Mouse (Mus musculus) forebrain, embryonic 11.5 days (tissue): ENCODE measurements around the gene Astn2. TPM values are rescaled to one million over a fixed set of nuclear protein-coding genes. Genes with fewer than 3 reads are reported as not detected.

ENCODE experiments used
- ATAC-seq: fragments of 200-750 bp; cut with Nextera tagmentation; replicated peaks from 2 replicates; pipeline ENCODE4 v1.8.0; 2017; ENCODE audit warnings: moderate TSS enrichment; ENCODE audit not compliant: low FRiP score
- DNase-seq: peaks from one replicate; pipeline ENCODE4 v3.0.0-alpha.2; 2017; ENCODE audit warnings: low spot score
- H3K27ac ChIP-seq: fragments of 300-500 bp; sonication (generic); 2 replicates; pipeline ENCODE4 v1.5.1; 2014; ENCODE audit warnings: low read depth, low read length
- H3K27me3 ChIP-seq: fragments of 300-500 bp; sonication (generic); 2 replicates; pipeline ENCODE4 v1.6.1; 2014; ENCODE audit warnings: mild to moderate bottlenecking, low read length, mixed read lengths; ENCODE audit not compliant: control insufficient read depth, insufficient read depth
- H3K36me3 ChIP-seq: fragments of 300-500 bp; sonication (generic); 2 replicates; pipeline ENCODE4 v1.6.1; 2014; ENCODE audit warnings: mild to moderate bottlenecking, low read length, moderate library complexity, mixed read lengths; ENCODE audit not compliant: control insufficient read depth, insufficient read depth
- H3K4me1 ChIP-seq: fragments of 300-500 bp; sonication (generic); replicated peaks from 2 replicates; pipeline ENCODE4 v1.6.1; 2014; ENCODE audit warnings: low read length, mixed read lengths; ENCODE audit not compliant: control insufficient read depth, insufficient read depth
- H3K4me2 ChIP-seq: fragments of 300-500 bp; sonication (generic); 2 replicates; pipeline ENCODE4 v1.6.1; 2014; ENCODE audit warnings: low read depth, mild to moderate bottlenecking, low read length, moderate library complexity, mixed read lengths; ENCODE audit not compliant: severe bottlenecking
- H3K4me3 ChIP-seq: fragments of 300-500 bp; sonication (generic); 2 replicates; pipeline ENCODE4 v1.5.1; 2014; ENCODE audit warnings: low read depth, low read length
- H3K9ac ChIP-seq: fragments of 300-500 bp; sonication (generic); 2 replicates; pipeline ENCODE4 v1.6.1; 2014; ENCODE audit warnings: low read length
- H3K9me3 ChIP-seq: fragments of 300-500 bp; sonication (generic); 2 replicates; pipeline ENCODE4 v1.6.1; 2016; ENCODE audit warnings: low read length, mixed read lengths; ENCODE audit not compliant: control insufficient read depth
- WGBS: fragments of 180-500 bp; shearing (Covaris S2); extraction: QIAGEN DNeasy Blood & Tissue Kit; methylation state at CpG from one replicate; pipeline ENCODE4 v1.1.7; 2014; 5-methylcytosine and 5-hydroxymethylcytosine counted together
- polyA plus RNA-seq: library from polyadenylated mRNA; unstranded; fragments of >200 nt; fragmentation: Nextera tagmentation; extraction: Ambion mirVana; gene quantifications from 2 replicates; pipeline ENCODE4 v1.2.1, GENCODE M21; 2014

Gene Astn2
- polyA plus RNA-seq, 1 experiment from 2014 or later: 0.94 TPM

- ATAC-seq (peak; percentile 87), DNase-seq (peak; percentile 89)
- Histone ChIP-seq H3K27me3 (no peaks in the 10 kb centered on the region), H3K36me3 (no peaks in the 10 kb centered on the region), H3K4me2 (no peak overlapping the region), H3K9ac (no peak overlapping the region), H3K4me3 (no peak overlapping the region), H3K9me3 (no peaks in the 10 kb centered on the region), H3K27ac (no peak overlapping the region), H3K4me1 (no peaks in the 10 kb centered on the region)
- WGBS: 0% methylated on average over 2 of the region's 2 CpGs
Measured at GRCm38 (mm10) chr4:65654723-65655122, 749.7 kb downstream of the Astn2 start.

- Histone ChIP-seq H3K27ac (no peak overlapping the region), H3K36me3 (no peaks in the 10 kb centered on the region), H3K9me3 (no peaks in the 10 kb centered on the region), H3K27me3 (no peaks in the 10 kb centered on the region), H3K4me3 (no peak overlapping the region), H3K4me1 (no peaks in the 10 kb centered on the region), H3K9ac (no peak overlapping the region), H3K4me2 (no peak overlapping the region)
- no peak for DNase-seq
- 62% methylated on average over 5 of the region's 5 CpGs for WGBS
- no peak for ATAC-seq
Measured at GRCm38 (mm10) chr4:65642611-65643010, 761.8 kb downstream of the Astn2 start.

- Histone ChIP-seq H3K36me3 (no peaks in the 10 kb centered on the region), H3K4me3 (no peak overlapping the region), H3K27ac (no peak overlapping the region), H3K9me3 (no peaks in the 10 kb centered on the region), H3K4me2 (no peak overlapping the region), H3K27me3 (no peaks in the 10 kb centered on the region), H3K9ac (no peak overlapping the region), H3K4me1 (no peaks in the 10 kb centered on the region)
- ATAC-seq (no peak), DNase-seq (no peak)
- WGBS: 79% methylated on average over 3 of the region's 3 CpGs
Measured at GRCm38 (mm10) chr4:65638231-65638630, 766.2 kb downstream of the Astn2 start.

GRCm38 (mm10) chr4:65620125-65620524 lies 784.3 kb downstream of the Astn2 start:
- Histone ChIP-seq H3K4me1 (no peaks in the 10 kb centered on the region), H3K36me3 (peaks cover 5% of the 10 kb centered on the region)

GRCm38 (mm10) chr4:65613135-65613534 lies 791.3 kb downstream of the Astn2 start:
- H3K9ac ChIP-seq: no peak overlapping the region
- no peak overlapping the region for H3K4me2 ChIP-seq
- H3K27ac ChIP-seq: no peak overlapping the region
- no peaks in the 10 kb centered on the region for H3K27me3 ChIP-seq
- no peaks in the 10 kb centered on the region for H3K4me1 ChIP-seq
- H3K9me3 ChIP-seq: no peaks in the 10 kb centered on the region
- peaks cover 26% of the 10 kb centered on the region for H3K36me3 ChIP-seq
- DNase-seq (no peak), ATAC-seq (no peak)
- WGBS: 96% methylated on average over 14 of the region's 14 CpGs
- H3K4me3 ChIP-seq: no peak overlapping the region

More at GRCm38 (mm10) chr4:65620125-65620524, 784.3 kb downstream of the Astn2 start:
- H3K9me3 ChIP-seq: no peaks in the 10 kb centered on the region
- no peak overlapping the region for H3K9ac ChIP-seq
- DNase-seq (no peak), ATAC-seq (no peak)
- H3K4me2 ChIP-seq: no peak overlapping the region
- WGBS: 88% methylated on average over 3 of the region's 3 CpGs
- H3K4me3 ChIP-seq: no peak overlapping the region
- H3K27me3 ChIP-seq: no peaks in the 10 kb centered on the region
- H3K27ac ChIP-seq: no peak overlapping the region

GRCm38 (mm10) chr4:65610896-65611295 lies 793.5 kb downstream of the Astn2 start:
- H3K4me2 ChIP-seq: no peak overlapping the region
- H3K36me3 ChIP-seq: peaks cover 23% of the 10 kb centered on the region
- peaks cover 3% of the 10 kb centered on the region; the same call in 1 of the 2 replicates for H3K4me1 ChIP-seq
- no peaks in the 10 kb centered on the region for H3K27me3 ChIP-seq
- WGBS: 84% methylated on average over 6 of the region's 6 CpGs
- H3K27ac ChIP-seq: no peak overlapping the region
- H3K4me3 ChIP-seq: no peak overlapping the region
- DNase-seq: no peak
- no peak overlapping the region for H3K9ac ChIP-seq
- H3K9me3 ChIP-seq: no peaks in the 10 kb centered on the region
- no peak for ATAC-seq

- Histone ChIP-seq H3K27ac (no peak overlapping the region), H3K9me3 (no peaks in the 10 kb centered on the region), H3K27me3 (no peaks in the 10 kb centered on the region), H3K36me3 (peaks cover 23% of the 10 kb centered on the region), H3K4me3 (no peak overlapping the region), H3K4me1 (peaks cover 3% of the 10 kb centered on the region; the same call in 1 of the 2 replicates), H3K9ac (no peak overlapping the region), H3K4me2 (no peak overlapping the region)
- WGBS: 84% methylated on average over 5 of the region's 5 CpGs
- DNase-seq (no peak), ATAC-seq (no peak)
Measured at GRCm38 (mm10) chr4:65610329-65610728, 794.1 kb downstream of the Astn2 start.

GRCm38 (mm10) chr4:65608112-65608511 lies 796.3 kb downstream of the Astn2 start:
- ATAC-seq (no peak), DNase-seq (no peak)
- H3K9me3 ChIP-seq: no peaks in the 10 kb centered on the region
- H3K4me2 ChIP-seq: no peak overlapping the region
- WGBS: 95% methylated on average over 4 of the region's 4 CpGs
- H3K36me3 ChIP-seq: peaks cover 1% of the 10 kb centered on the region
- no peak overlapping the region for H3K27ac ChIP-seq
- H3K4me3 ChIP-seq: no peak overlapping the region
- no peak overlapping the region for H3K9ac ChIP-seq
- H3K4me1 ChIP-seq: peaks cover 6% of the 10 kb centered on the region; the same call in 1 of the 2 replicates
- H3K27me3 ChIP-seq: no peaks in the 10 kb centered on the region

- ATAC-seq (no peak), DNase-seq (no peak)
- no peaks in the 10 kb centered on the region for H3K27me3 ChIP-seq
- no peak overlapping the region for H3K9ac ChIP-seq
- peaks cover 6% of the 10 kb centered on the region; the same call in 1 of the 2 replicates for H3K4me1 ChIP-seq
- H3K36me3 ChIP-seq: no peaks in the 10 kb centered on the region
- WGBS: 89% methylated on average over 10 of the region's 10 CpGs
- no peak overlapping the region for H3K4me3 ChIP-seq
- H3K9me3 ChIP-seq: no peaks in the 10 kb centered on the region
- no peak overlapping the region for H3K4me2 ChIP-seq
- H3K27ac ChIP-seq: no peak overlapping the region
Measured at GRCm38 (mm10) chr4:65607184-65607631, 797.2 kb downstream of the Astn2 start.
